Mouse (Mus musculus) erythroblast, embryonic 14.5 days (primary cell): Measurements from ENCODE around the gene Arhgef28.

ENCODE experiments used
- GATA1 ChIP-seq: IDR thresholded peaks from 2 replicates; pipeline ENCODE4 v1.6.1; 2012; ENCODE audit warnings: low read length, inconsistent platforms, mixed read lengths
- TAL1 ChIP-seq: IDR thresholded peaks from 3 replicates; pipeline ENCODE4 v1.6.1; 2012; ENCODE audit warnings: low read length, inconsistent platforms, mixed read lengths

- TF ChIP-seq GATA1 (no peak), TAL1 (no peak)
Measured at GRCm38 (mm10) chr13:98182330-98182729, 23.9 kb downstream of the Arhgef28 start.
